Mouse (Mus musculus) bone marrow, adult 2 months (tissue): Measurements from ENCODE around the gene Polr2i.

Experiments
- CTCF ChIP-seq: fragments of 200-500 bp; IDR thresholded peaks from 2 replicates; pipeline ENCODE4 v1.5.1; 2011; ENCODE audit warnings: low read length, control low read depth; ENCODE audit not compliant: control insufficient read depth, insufficient read depth
- POLR2A ChIP-seq: fragments of 200-500 bp; IDR thresholded peaks from 2 replicates; pipeline ENCODE4 v1.6.1; 2011; ENCODE audit warnings: low read depth, mild to moderate bottlenecking, control low read depth, low read length, borderline replicate concordance; ENCODE audit not compliant: control insufficient read depth

GRCm38 (mm10) chr7:30281522-30281921 is 49.8 kb downstream of the Polr2i start:
- TF ChIP-seq POLR2A (no peak), CTCF (no peak)
